Mouse (Mus musculus) stomach, postnatal 0 days (tissue): ENCODE measurements at regions not wholly inside any gene's neighbourhood (a gene's known extent, or its start where the extent isn't known, plus 50 kb on each side); places are given as distances from the start of the nearest gene placed in this dataset.

Source experiments
- CTCF ChIP-seq: IDR thresholded peaks from 2 replicates; pipeline ENCODE4 v1.5.1; 2016; ENCODE audit warnings: antibody characterized with exemption, low read depth, mild to moderate bottlenecking, moderate library complexity
- EP300 ChIP-seq: optimal IDR thresholded peaks from 2 replicates; pipeline ENCODE3; 2016; ENCODE audit warnings: antibody characterized with exemption

GRCm38 (mm10) chr1:90412511-90413045 is 190.2 kb upstream of the Cops8 start:
- no peak for TF ChIP-seq CTCF
- no peak for TF ChIP-seq EP300
